Mouse (Mus musculus) CH12.LX (cell line): ENCODE measurements around the gene Tbc1d15. TPM values are rescaled to one million over a fixed set of nuclear protein-coding genes. Genes with fewer than 3 reads are reported as not detected.

Source experiments
- DNase-seq: peaks from one replicate; pipeline ENCODE4 v3.0.0-alpha.2; 2013; ENCODE audit errors: extremely low read depth
- H3K27ac ChIP-seq: 2 replicates; pipeline ENCODE4 v1.5.1; 2012; ENCODE audit warnings: low read depth, mild to moderate bottlenecking, control low read depth, moderate library complexity; ENCODE audit not compliant: insufficient read depth
- H3K27me3 ChIP-seq: replicated peaks from 2 replicates; pipeline ENCODE3; 2012; ENCODE audit warnings: inconsistent platforms
- H3K36me3 ChIP-seq, 2 experiments: replicated peaks in 1 of 2; 2 replicates each; pipeline versions ENCODE3 to v1.6.1; 2012; ENCODE audit warnings: inconsistent platforms in 1 of 2, low read length in 1 of 2, mild to moderate bottlenecking in 1 of 2, mixed read lengths in 1 of 2, moderate library complexity in 1 of 2; ENCODE audit not compliant: control insufficient read depth in 1 of 2, insufficient read depth in 1 of 2
- H3K4me1 ChIP-seq, 2 experiments: 2 replicates each; pipeline ENCODE4 v1.6.1; 2012; ENCODE audit warnings: inconsistent platforms in 1 of 2, moderate library complexity in 1 of 2; ENCODE audit not compliant: insufficient read depth in 2 of 2, control insufficient read depth in 1 of 2
- H3K4me2 ChIP-seq: 2 replicates; pipeline ENCODE4 v1.6.1; 2012; ENCODE audit warnings: low read depth, mild to moderate bottlenecking, control low read depth; ENCODE audit not compliant: poor library complexity, insufficient read depth, severe bottlenecking
- H3K4me3 ChIP-seq, 3 experiments: fragments of 150-350 bp in 1 of 3; sonication (generic) in 1 of 3; replicated peaks in 1 of 3; 2 replicates each; pipeline versions ENCODE3 to v1.5.1; 2011 to 2012; ENCODE audit warnings: low read depth in 2 of 3, low read length in 2 of 3, mild to moderate bottlenecking in 2 of 3, moderate library complexity in 2 of 3, control low read depth in 1 of 3, improper control_type of control experiment in 1 of 3, inconsistent platforms in 1 of 3, mixed read lengths in 1 of 3; ENCODE audit not compliant: poor library complexity in 1 of 3
- H3K79me2 ChIP-seq: replicated peaks from 2 replicates; pipeline ENCODE4 v1.6.1; 2012; ENCODE audit warnings: mild to moderate bottlenecking, moderate library complexity; ENCODE audit not compliant: control insufficient read depth, poor library complexity, insufficient read depth, severe bottlenecking; ENCODE audit errors: extremely low read depth
- H3K9ac ChIP-seq: 2 replicates; pipeline ENCODE4 v1.6.1; 2012; ENCODE audit warnings: low read depth, mild to moderate bottlenecking, control low read depth, moderate library complexity; ENCODE audit not compliant: insufficient read depth
- H3K9me3 ChIP-seq: replicated peaks from 2 replicates; pipeline ENCODE3; 2012; ENCODE audit warnings: low read length, inconsistent platforms, mixed read lengths
- BHLHE40 ChIP-seq: IDR thresholded peaks from 2 replicates; pipeline ENCODE4 v1.6.1; 2011; ENCODE audit warnings: mild to moderate bottlenecking, low read depth, low read length, improper control_type of control experiment
- CHD2 ChIP-seq: IDR thresholded peaks from 2 replicates; pipeline ENCODE4 v1.6.1; 2011; ENCODE audit warnings: low read length, improper control_type of control experiment
- E2F4 ChIP-seq: IDR thresholded peaks from 2 replicates; pipeline ENCODE4 v1.6.1; 2011; ENCODE audit warnings: low read depth, low read length, improper control_type of control experiment; ENCODE audit not compliant: insufficient replicate concordance
- ELF1 ChIP-seq: IDR thresholded peaks from 2 replicates; pipeline ENCODE4 v1.6.1; 2014; ENCODE audit warnings: low read depth, mild to moderate bottlenecking, inconsistent platforms, low read length, improper control_type of control experiment
- EP300 ChIP-seq: IDR thresholded peaks from 2 replicates; pipeline ENCODE4 v1.6.1; 2011; ENCODE audit warnings: low read length, improper control_type of control experiment
- ETS1 ChIP-seq: conservative IDR thresholded peaks from 2 replicates; pipeline ENCODE4 v1.6.1; 2012; ENCODE audit warnings: low read depth, mild to moderate bottlenecking, inconsistent platforms, low read length, improper control_type of control experiment, moderate library complexity
- GABPA ChIP-seq: IDR thresholded peaks from 2 replicates; pipeline ENCODE4 v1.6.1; 2012; ENCODE audit warnings: low read depth, low read length, improper control_type of control experiment, inconsistent platforms; ENCODE audit not compliant: insufficient replicate concordance
- IRF4 ChIP-seq: IDR thresholded peaks from 2 replicates; pipeline ENCODE4 v1.6.1; 2014; ENCODE audit warnings: low read depth, mild to moderate bottlenecking, inconsistent platforms, low read length, improper control_type of control experiment
- KAT2A ChIP-seq: IDR thresholded peaks from 2 replicates; pipeline ENCODE4 v1.6.1; 2012; ENCODE audit warnings: low read length, improper control_type of control experiment, inconsistent platforms; ENCODE audit not compliant: insufficient replicate concordance
- MAFK ChIP-seq: IDR thresholded peaks from 2 replicates; pipeline ENCODE4 v1.6.1; 2011; ENCODE audit warnings: low read length, improper control_type of control experiment; ENCODE audit not compliant: insufficient replicate concordance
- MYC ChIP-seq: IDR thresholded peaks from 2 replicates; pipeline ENCODE4 v1.6.1; 2011; ENCODE audit warnings: low read depth, mild to moderate bottlenecking, improper control_type of control experiment, low read length
- NELFE ChIP-seq: IDR thresholded peaks from 2 replicates; pipeline ENCODE4 v1.6.1; 2011; ENCODE audit warnings: low read depth, low read length, improper control_type of control experiment
- NRF1 ChIP-seq: IDR thresholded peaks from 2 replicates; pipeline ENCODE4 v1.6.1; 2014; ENCODE audit warnings: low read depth, mild to moderate bottlenecking, inconsistent platforms, low read length, improper control_type of control experiment, moderate library complexity
- POLR2A ChIP-seq: IDR thresholded peaks from 2 replicates; pipeline ENCODE4 v1.6.1; 2011; ENCODE audit warnings: low read depth, mild to moderate bottlenecking, improper control_type of control experiment, low read length
- RAD21 ChIP-seq: IDR thresholded peaks from 2 replicates; pipeline ENCODE4 v1.6.1; 2011; ENCODE audit warnings: low read depth, mild to moderate bottlenecking, low read length, improper control_type of control experiment, moderate library complexity
- SMC3 ChIP-seq: IDR thresholded peaks from 2 replicates; pipeline ENCODE4 v1.6.1; 2011; ENCODE audit warnings: low read depth, low read length, improper control_type of control experiment
- TBP ChIP-seq: conservative IDR thresholded peaks from 2 replicates; pipeline ENCODE4 v1.6.1; 2011; ENCODE audit warnings: low read depth, low read length, improper control_type of control experiment
- UBTF ChIP-seq: IDR thresholded peaks from 2 replicates; pipeline ENCODE4 v1.6.1; 2012; ENCODE audit warnings: low read depth, mild to moderate bottlenecking, inconsistent platforms, low read length, improper control_type of control experiment, moderate library complexity
- USF1 ChIP-seq: IDR thresholded peaks from 2 replicates; pipeline ENCODE4 v1.6.1; 2014; ENCODE audit warnings: low read depth, mild to moderate bottlenecking, inconsistent platforms, low read length, improper control_type of control experiment
- ZMIZ1 ChIP-seq: IDR thresholded peaks from 2 replicates; pipeline ENCODE4 v1.6.1; 2012; ENCODE audit warnings: low read depth, mild to moderate bottlenecking, inconsistent platforms, low read length, improper control_type of control experiment
- ZNF384 ChIP-seq: IDR thresholded peaks from 2 replicates; pipeline ENCODE4 v1.6.1; 2012; ENCODE audit warnings: low read depth, low read length, improper control_type of control experiment, inconsistent platforms
- dilution Hi-C: fragments of 300-500 bp; cut with MboI; formaldehyde crosslinking; loops from 2 replicates; pipeline ENCODE4 v1.14.3; 2020; ENCODE audit warnings: low sequenced_read_pairs; ENCODE audit not compliant: extremely low pct_unique_long_range_greater_than_20kb, extremely low pct_ligation_motif_present
- in situ Hi-C: fragments of 300-500 bp; cut with MboI; formaldehyde crosslinking; loops from 3 replicates; pipeline ENCODE4 v1.14.3; 2019; ENCODE audit warnings: low sequenced_read_pairs, low pct_ligation_motif_present, low pct_unique_long_range_greater_than_20kb, mixed read lengths
- polyA plus RNA-seq: library from polyadenylated mRNA; unstranded; fragments of >175 nt; gene quantifications from 2 replicates; pipeline ENCODE4 v1.2.1, GENCODE M21; 2012; ENCODE audit warnings: low read depth; ENCODE audit not compliant: insufficient read length
- total RNA-seq, 2 experiments: library from RNA; depleted of rRNA; stranded (reverse); fragments of 300-350 nt in 1 of 2; fragments of >200 nt in 1 of 2; gene quantifications; 2 replicates each; pipeline ENCODE4 v1.2.3; 2012 to 2014

Tbc1d15 gene
- total and polyA plus RNA-seq, 3 experiments, result 13.4 to 59.5 (median 23.3) TPM

DNA sequence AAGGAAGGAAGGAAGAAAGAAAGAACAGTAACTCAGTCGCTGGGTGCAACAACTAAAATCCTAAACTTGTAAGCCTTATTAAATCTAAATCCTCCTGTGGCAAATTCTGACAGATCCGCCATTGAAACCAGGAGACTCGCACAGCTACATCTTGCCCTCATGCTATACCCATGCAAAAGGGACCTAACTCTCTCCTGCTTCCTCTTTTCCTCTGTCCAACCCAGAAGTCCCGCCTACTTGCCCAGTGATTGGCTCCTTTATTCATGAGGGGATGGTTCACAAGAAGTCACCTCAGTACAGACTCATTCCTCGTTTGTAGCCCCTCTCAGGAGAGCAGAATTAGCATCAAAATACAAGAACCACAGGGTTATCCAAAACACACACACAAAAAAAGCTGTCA lies 20.4 kb upstream of the Tbc1d15 start:
- peak; percentile 41 for DNase-seq
- H3K79me2 ChIP-seq, result no peaks in the 10 kb centered on the region
- dilution Hi-C loops, result no loop called here

DNA sequence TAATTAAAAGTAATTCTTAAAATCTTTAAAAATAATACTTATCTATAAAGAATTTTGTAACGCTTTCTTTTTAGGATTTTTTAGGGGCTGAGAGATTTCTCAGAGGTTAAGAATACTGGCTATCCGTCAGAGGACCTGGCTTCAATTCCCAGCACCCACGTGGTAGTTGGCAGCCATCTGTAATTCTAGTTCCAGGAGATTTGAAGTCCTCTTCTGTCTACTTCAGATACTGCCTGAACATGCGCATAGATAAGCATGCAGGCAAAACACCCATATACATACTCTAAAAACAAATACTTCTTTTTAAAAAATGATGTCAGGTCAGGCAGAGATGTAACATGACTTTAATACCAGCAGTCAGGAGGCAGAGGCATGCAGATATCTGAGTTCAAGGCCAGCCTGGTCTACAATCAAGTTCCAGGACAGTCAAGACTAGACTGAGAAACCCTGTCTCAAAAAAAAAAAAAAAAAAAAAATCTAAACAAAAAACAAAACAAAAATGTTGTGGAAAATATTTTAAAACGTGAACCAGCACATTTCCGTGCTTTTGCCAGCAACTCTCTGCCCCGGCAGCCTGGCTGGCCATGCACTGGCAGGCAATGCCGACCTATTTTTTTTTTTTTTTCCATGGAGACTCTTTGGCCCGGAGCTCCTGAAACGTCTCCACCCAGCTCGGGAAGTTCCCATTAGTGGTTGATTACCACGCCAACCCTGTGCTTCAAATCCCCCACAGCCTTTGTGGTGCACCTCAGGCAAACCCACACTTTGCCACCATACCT lies 19.5 kb upstream of the Tbc1d15 start:
- DNase-seq, result no peak
- Histone ChIP-seq H3K36me3 (no peaks in the 10 kb centered on the region), H3K9ac (no peak overlapping the region), H3K79me2 (no peaks in the 10 kb centered on the region), H3K4me2 (peak overlapping the region; percentile 25), H3K27ac (no peak overlapping the region), H3K9me3 (peaks cover 6% of the 10 kb centered on the region), H3K4me1 (peaks cover 0 to 3% of the 10 kb centered on the region in 2 experiments; a peak in 1 of 4 replicates), H3K27me3 (no peaks in the 10 kb centered on the region), H3K4me3 (no peak overlapping the region)
- in situ Hi-C loops (no loop called here), dilution Hi-C loops (no loop called here)
- TF ChIP-seq USF1 (no peak), ZNF384 (peak; percentile 76), EP300 (no peak; the same call in 1 of the 2 replicates), ELF1 (no peak), NELFE (no peak), BHLHE40 (peak; percentile 50), GABPA (no peak), UBTF (no peak)

More for the DNA sequence above, 20.4 kb upstream of the Tbc1d15 start:
- Histone ChIP-seq H3K4me1 (peaks cover 0 to 3% of the 10 kb centered on the region in 2 experiments; a peak in 1 of 4 replicates), H3K4me2 (no peak overlapping the region), H3K9me3 (peaks cover 6% of the 10 kb centered on the region), H3K36me3 (no peaks in the 10 kb centered on the region), H3K4me3 (no peak overlapping the region), H3K9ac (no peak overlapping the region), H3K27ac (no peak overlapping the region), H3K27me3 (no peaks in the 10 kb centered on the region)
- in situ Hi-C loops, result no loop called here
- no peak for TF ChIP-seq MAFK
- no peak for TF ChIP-seq ETS1
- TF ChIP-seq CHD2, result no peak
- no peak for TF ChIP-seq KAT2A
- TF ChIP-seq ZMIZ1, result no peak
- no peak for TF ChIP-seq NRF1
- TF ChIP-seq POLR2A, result peak; percentile 68
- 0 out of 2 replicates have a peak, but pooled peaks have one; percentile 18 for TF ChIP-seq MYC
- TF ChIP-seq IRF4, result no peak
- no peak for TF ChIP-seq SMC3
- TF ChIP-seq E2F4, result no peak
- no peak for TF ChIP-seq RAD21
- peak; percentile 69; the same call in 1 of the 2 replicates for TF ChIP-seq TBP
